Mouse (Mus musculus) G1E (cell line): ENCODE measurements at regions not wholly inside any gene's neighbourhood (a gene's known extent, or its start where the extent isn't known, plus 50 kb on each side); places are given as distances from the start of the nearest gene placed in this dataset.

Experiments used
- CTCF ChIP-seq: IDR thresholded peaks from 2 replicates; pipeline ENCODE4 v1.5.1; 2012; ENCODE audit warnings: low read depth, low read length, inconsistent platforms, mixed read lengths
- GATA1 ChIP-seq: IDR thresholded peaks from 2 replicates; pipeline ENCODE4 v1.6.1; 2012; ENCODE audit warnings: borderline replicate concordance, low read length, inconsistent platforms, mixed read lengths
- POLR2AphosphoS5 ChIP-seq: IDR thresholded peaks from 2 replicates; pipeline ENCODE4 v1.6.1; 2012; ENCODE audit warnings: low read depth, low read length, inconsistent platforms; ENCODE audit not compliant: insufficient replicate concordance

DNA sequence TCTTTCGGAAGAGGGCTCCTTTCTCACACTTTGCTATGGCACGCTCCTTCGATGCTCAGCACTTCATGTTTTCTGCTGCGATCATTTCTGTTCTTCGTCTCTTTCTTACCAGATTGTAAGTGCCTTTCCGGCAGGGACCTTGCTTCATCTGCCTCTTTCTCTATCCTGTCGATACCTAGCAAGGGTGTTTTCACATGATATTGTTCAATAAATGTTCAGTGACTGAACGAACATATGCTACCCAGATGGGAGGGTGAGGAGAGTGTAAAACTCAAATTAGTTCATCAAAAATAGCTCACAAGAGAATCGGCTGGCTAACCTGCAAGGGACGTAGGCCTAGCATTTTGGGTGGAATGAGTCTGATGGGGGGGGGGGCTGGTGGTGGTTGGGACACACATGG is 272.5 kb downstream of the Etnk1 start:
- TF ChIP-seq CTCF (no peak), POLR2AphosphoS5 (no peak), GATA1 (no peak)
